Mouse (Mus musculus): ENCODE results near the gene 1700016H13Rik. TPM values are rescaled to one million over a fixed set of nuclear protein-coding genes. Genes with fewer than 3 reads are reported as not detected.

The 1700016H13Rik gene
- total RNA-seq, 2 experiments from 2014 or later, result not detected

GRCm38 (mm10) chr5:103624831-103625230 is 31.0 kb downstream of the 1700016H13Rik start:
- no peak for DNase-seq (ENCODE audit: extremely low spot score in 1 of 2, low spot score in 2 of 2)
- intact Hi-C loops (cut with DNase I), result no loop called here
- no peak for TF ChIP-seq CTCF (IDR thresholded peaks at IDR 0.05)
- Histone ChIP-seq H3K4me3 (no peak overlapping the region), H3K27ac (no peak overlapping the region)

DNA sequence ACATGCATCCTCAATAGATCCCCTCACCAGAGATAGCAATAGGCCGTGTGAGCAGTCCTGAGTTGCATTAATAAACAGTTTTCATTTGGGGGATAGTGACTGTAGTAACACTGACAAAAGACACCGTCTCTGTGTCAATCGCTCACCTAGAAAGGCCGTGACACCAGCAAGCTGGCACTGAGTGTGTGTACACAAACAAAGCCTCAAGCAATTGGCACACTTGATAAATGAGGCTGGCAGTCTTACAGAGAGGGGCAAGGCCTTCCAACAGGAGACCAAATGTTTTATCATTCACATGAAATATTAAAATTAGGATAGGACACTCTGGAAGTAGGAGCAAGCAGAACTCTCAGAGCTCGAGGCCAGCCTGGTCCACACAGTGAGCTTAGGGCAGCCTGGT is 33.5 kb downstream of the 1700016H13Rik start:
- intact Hi-C loops (cut with DNase I), result no loop called here
- DNase-seq (ENCODE audit: extremely low spot score in 1 of 2, low spot score in 2 of 2), result no peak
- no peak for TF ChIP-seq CTCF (IDR thresholded peaks at IDR 0.05)
- Histone ChIP-seq H3K27ac (no peak overlapping the region), H3K4me3 (no peak overlapping the region)

DNA sequence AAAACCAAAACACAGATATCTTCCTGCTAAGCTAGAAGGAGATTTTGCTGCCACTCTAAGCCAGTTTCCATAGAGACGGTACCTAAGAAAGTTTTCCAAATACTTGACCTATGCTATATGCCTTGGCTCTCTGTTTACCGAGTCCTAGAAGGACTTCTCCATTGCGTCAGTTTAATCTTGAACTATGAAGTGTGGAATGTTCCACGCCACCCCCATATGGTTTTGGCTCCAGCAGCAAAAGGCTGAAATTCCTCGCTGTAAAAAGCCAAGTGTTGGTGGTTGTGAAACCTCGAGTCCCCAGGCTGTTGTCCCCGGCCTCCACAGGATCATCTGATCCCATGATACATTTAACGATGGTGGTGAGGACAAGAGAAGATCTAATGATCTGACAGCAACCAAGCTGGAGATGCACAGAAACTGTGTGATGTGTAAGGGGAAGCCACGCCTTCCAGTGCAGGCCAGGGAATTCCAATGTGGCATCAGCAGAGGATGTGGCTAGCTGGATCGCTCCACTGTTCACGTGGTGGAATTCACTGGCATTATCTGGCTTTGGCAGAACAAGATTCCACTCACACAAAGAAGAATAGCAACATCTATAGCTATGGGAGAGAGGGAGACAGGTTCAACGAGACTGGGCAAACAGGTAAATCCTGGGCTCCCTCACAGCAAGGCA is 35.4 kb downstream of the 1700016H13Rik start:
- intact Hi-C loops (cut with DNase I), result no loop called here
- Histone ChIP-seq H3K27ac (no peak overlapping the region), H3K4me3 (no peak overlapping the region)
- no peak for TF ChIP-seq CTCF (IDR thresholded peaks at IDR 0.05)
- DNase-seq (ENCODE audit: extremely low spot score in 1 of 2, low spot score in 2 of 2), result no peak

GRCm38 (mm10) chr5:103617191-103617590 is 38.6 kb downstream of the 1700016H13Rik start:
- TF ChIP-seq CTCF (IDR thresholded peaks at IDR 0.05), result no peak
- intact Hi-C loops (cut with DNase I), result no loop called here

DNA sequence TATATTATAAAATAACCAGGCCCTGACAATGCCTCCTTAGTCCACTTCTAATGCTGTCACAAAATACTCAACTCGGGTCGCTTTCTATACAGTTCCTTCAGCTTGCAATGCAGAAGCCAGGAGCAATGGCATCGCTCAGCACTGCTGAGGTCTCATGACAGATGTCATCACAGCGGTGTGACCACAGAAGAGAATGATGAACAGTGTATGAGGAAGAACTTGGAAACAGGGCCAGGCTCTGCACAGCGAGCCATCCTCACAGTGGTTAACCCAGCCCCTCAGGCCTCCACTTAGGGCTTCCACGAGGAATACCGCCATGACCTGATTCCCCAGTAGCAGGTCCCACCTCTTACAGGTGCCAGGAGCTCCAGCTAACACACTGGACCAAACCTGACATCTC is 41.5 kb downstream of the 1700016H13Rik start:
- Histone ChIP-seq H3K27ac (no peak overlapping the region), H3K4me3 (no peak overlapping the region)
- intact Hi-C loops (cut with DNase I), result no loop called here
- DNase-seq (ENCODE audit: extremely low spot score in 1 of 2, low spot score in 2 of 2), result no peak
- no peak for TF ChIP-seq CTCF (IDR thresholded peaks at IDR 0.05)

More at GRCm38 (mm10) chr5:103617191-103617590, 38.6 kb downstream of the 1700016H13Rik start:
- Histone ChIP-seq H3K27ac (no peak overlapping the region), H3K4me3 (no peak overlapping the region)
- DNase-seq (ENCODE audit: extremely low spot score in 1 of 2, low spot score in 2 of 2), result no peak

- TF ChIP-seq CTCF (IDR thresholded peaks at IDR 0.05), result no peak; the same call in 1 of the 2 replicates
- Histone ChIP-seq H3K4me3 (no peak overlapping the region), H3K27ac (no peak overlapping the region)
- intact Hi-C loops (cut with DNase I), result no loop called here
- no peak for DNase-seq (ENCODE audit: extremely low spot score in 1 of 2, low spot score in 2 of 2)
Measured at GRCm38 (mm10) chr5:103612316-103612715, 43.5 kb downstream of the 1700016H13Rik start.

DNA sequence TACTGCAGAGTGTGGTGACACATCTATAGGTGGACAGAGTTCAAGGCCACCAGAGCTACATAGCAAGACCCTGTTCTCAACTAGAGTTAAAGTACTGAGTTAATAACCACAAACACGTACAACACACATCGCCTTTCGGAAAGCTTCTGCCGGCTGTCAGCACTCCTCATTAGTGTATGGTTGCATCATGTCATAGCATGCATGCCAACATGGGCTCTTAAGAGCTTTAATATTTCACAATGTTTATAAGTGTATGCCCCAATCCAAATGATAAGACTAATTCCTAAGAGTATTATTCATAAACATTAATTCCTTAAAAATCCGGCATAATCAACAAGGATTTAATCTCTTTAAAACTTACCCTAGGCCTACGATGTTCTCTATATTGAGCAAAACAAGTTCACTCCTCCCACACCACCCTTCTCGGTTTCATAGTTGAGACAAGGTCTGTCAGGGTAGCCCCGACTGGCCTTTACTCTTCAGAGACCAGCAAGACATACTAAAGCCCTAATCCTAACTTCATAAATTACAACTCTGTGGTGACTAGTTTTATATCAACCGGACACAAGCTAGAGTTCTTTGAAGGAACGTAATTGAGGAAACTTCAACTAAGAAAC is 44.8 kb downstream of the 1700016H13Rik start:
- intact Hi-C loops (cut with DNase I), result no loop called here
- no peak for DNase-seq (ENCODE audit: extremely low spot score in 1 of 2, low spot score in 2 of 2)
- H3K27ac ChIP-seq, result no peak overlapping the region
- no peak for TF ChIP-seq CTCF (IDR thresholded peaks at IDR 0.05)
- H3K4me3 ChIP-seq, result no peak overlapping the region

DNA sequence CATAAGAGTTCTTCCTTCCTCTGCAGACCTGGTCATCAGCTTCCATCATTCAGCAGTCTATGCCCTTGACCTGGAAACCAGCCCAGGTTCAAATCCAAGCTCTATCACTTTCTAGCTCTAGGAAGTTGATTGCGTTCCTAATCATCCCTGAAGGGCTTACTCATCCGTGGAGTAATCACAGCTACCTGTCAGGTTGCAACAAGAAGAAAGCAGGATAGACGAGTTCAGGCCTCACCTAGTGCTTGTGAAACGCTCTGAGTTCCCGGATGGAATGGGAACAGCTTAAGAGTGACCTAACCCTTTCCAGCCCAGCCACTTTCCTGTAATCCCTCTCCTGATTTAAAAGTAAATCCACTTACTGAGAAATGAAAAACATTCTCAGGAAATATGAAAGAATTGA is 45.7 kb downstream of the 1700016H13Rik start:
- Histone ChIP-seq H3K4me3 (no peak overlapping the region), H3K27ac (no peak overlapping the region)
- intact Hi-C loops (cut with DNase I), result no loop called here
- DNase-seq (ENCODE audit: extremely low spot score in 1 of 2, low spot score in 2 of 2), result no peak
- TF ChIP-seq CTCF (IDR thresholded peaks at IDR 0.05), result no peak

DNA sequence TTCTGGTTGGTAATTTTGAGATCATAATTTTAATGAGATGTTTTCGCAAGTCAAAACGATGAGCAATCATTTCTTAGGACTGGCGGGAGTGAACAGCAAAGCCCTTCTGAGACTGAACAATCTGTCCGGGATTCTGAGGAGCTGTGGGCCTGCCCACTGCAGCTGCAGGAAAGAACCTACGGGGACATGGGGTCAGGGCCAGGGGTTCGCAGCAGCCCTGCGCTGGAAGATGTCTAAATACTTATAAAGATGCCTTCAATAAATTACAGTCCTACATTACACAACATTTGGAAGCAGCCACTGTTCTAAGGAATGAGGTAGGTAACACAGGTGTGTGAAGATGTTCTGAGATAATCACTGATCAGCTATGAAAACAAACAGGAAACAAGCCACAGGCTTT is 50.1 kb downstream of the 1700016H13Rik start:
- TF ChIP-seq CTCF (IDR thresholded peaks at IDR 0.05), result no peak
- intact Hi-C loops (cut with DNase I), result no loop called here
- H3K27ac ChIP-seq, result no peak overlapping the region
- DNase-seq (ENCODE audit: extremely low spot score in 1 of 2, low spot score in 2 of 2), result no peak
- H3K4me3 ChIP-seq, result no peak overlapping the region

- Histone ChIP-seq H3K4me3 (no peak overlapping the region), H3K27ac (no peak overlapping the region)
- TF ChIP-seq CTCF (IDR thresholded peaks at IDR 0.05), result no peak
- intact Hi-C loops (cut with DNase I), result no loop called here
- no peak for DNase-seq (ENCODE audit: extremely low spot score in 1 of 2, low spot score in 2 of 2)
Measured at GRCm38 (mm10) chr5:103603115-103603893, 52.5 kb downstream of the 1700016H13Rik start.

DNA sequence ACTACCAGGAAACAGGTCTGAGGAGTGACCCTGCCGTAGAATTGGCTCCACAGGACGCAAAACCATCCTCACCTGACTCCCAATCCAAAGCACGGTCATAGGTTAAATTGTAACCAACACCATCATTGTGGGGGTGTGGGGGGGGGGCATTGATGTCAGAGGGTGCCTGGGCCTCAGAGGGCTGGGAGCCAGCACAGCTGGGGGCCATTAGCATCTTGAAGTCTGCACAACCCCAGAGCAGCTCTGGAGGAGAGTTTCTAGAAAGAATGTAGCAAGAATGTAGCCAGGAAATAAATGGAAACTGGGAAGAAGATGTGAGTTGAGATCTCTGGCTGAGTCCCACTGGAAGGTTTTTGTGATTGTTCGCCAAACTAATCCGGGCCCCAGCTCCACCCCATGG is 56.9 kb downstream of the 1700016H13Rik start:
- no peak for DNase-seq (ENCODE audit: extremely low spot score in 1 of 2, low spot score in 2 of 2)
- intact Hi-C loops (cut with DNase I), result no loop called here
- no peak overlapping the region for H3K4me3 ChIP-seq
- no peak for TF ChIP-seq CTCF (IDR thresholded peaks at IDR 0.05)
- no peak overlapping the region for H3K27ac ChIP-seq

- no peak for DNase-seq (ENCODE audit: extremely low spot score in 1 of 2, low spot score in 2 of 2)
- intact Hi-C loops (cut with DNase I), result no loop called here
- Histone ChIP-seq H3K4me3 (no peak overlapping the region), H3K27ac (no peak overlapping the region)
- no peak for TF ChIP-seq CTCF (IDR thresholded peaks at IDR 0.05)
Measured at GRCm38 (mm10) chr5:103598264-103598663, 57.5 kb downstream of the 1700016H13Rik start.

Other genes starting within 250 kb of the 1700016H13Rik start
- 10 to 100 TPM in 1 of 2 experiments, 1 to 10 TPM in 1; 9.6 to 10.5 TPM for gene Ptpn13, start 230.8 kb downstream of the 1700016H13Rik start, total RNA-seq (2021)
- under 1 TPM in 1 of 2 experiments, not detected in 1; 0.21 TPM for gene Slc10a6, start 26.6 kb downstream of the 1700016H13Rik start, total RNA-seq (2021)
- 10 to 100 TPM; 12.8 to 16.7 TPM for gene Aff1, start 36.4 kb upstream of the 1700016H13Rik start, total RNA-seq (2021)